Mouse (Mus musculus): ENCODE measurements around the gene Zfp867. TPM values are rescaled to one million over a fixed set of nuclear protein-coding genes. Genes with fewer than 3 reads are reported as not detected.

The Zfp867 gene
- polyA plus RNA-seq, 1 experiment from 2014 or later: 13.0 TPM

DNA sequence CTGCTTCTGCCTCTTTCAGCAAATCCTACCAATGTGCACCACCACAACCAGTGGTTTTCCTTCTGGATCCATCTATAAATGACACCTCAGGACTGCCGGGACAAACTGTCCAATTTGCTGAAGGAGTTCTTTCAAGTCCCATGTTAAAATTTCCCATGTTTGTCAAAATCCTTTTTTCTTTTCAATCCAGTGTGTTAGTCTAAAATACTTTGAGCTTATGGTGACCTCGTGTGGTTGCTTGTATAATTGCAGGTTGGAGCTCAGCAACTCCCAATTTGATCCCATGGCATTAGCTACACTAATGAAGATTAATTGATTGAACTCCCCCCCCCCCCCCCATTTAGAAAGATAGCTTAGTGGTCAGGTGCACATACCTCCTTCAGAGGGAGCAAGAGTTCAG lies 10.9 kb upstream of the Zfp867 start:
- no peak overlapping the region for H3K9ac ChIP-seq (ENCODE audit: low read length)
- 11% methylated on average over 2 of the region's 2 CpGs for WGBS
- H3K9me3 ChIP-seq (ENCODE audit: control insufficient read depth, low read length): no peaks in the 10 kb centered on the region
- ATAC-seq (replicated peaks; ENCODE audit: low FRiP score) (no peak), DNase-seq (ENCODE audit: low spot score) (peak; percentile 61)
- no peaks in the 10 kb centered on the region for H3K4me1 ChIP-seq (replicated peaks; ENCODE audit: control insufficient read depth, insufficient read depth, low read length)
- no peak overlapping the region for H3K4me2 ChIP-seq (ENCODE audit: low read depth, low read length, severe bottlenecking)
- H3K27ac ChIP-seq (ENCODE audit: low read depth, low read length): no peak overlapping the region
- H3K27me3 ChIP-seq (ENCODE audit: control insufficient read depth, insufficient read depth, low read length): no peaks in the 10 kb centered on the region
- no peak overlapping the region for H3K4me3 ChIP-seq (ENCODE audit: low read depth, low read length)
- H3K36me3 ChIP-seq (ENCODE audit: control insufficient read depth, insufficient read depth, low read length): peaks cover 19% of the 10 kb centered on the region

DNA sequence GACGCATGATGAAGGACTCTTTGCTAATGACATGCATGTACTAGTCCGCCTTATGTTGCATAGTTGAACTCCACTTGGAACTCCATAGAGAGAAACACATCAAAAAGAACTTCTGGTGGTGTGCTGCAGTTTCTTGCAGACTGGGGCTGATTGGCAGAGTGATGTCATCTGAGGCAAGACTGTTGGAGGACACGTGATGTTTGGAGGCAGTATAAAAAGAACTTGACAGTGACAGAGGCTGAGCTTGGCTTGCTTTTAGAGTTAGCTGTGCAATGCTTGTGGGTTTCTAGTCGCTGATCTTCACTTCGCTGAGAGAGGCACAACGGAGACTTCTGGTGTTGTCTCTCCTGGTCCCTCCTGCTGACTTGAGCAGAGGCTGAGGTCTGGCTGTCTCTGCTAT lies 5.0 kb upstream of the Zfp867 start:
- Histone ChIP-seq H3K36me3 (ENCODE audit: control insufficient read depth, insufficient read depth, low read length) (no peaks in the 10 kb centered on the region), H3K4me2 (ENCODE audit: low read depth, low read length, severe bottlenecking) (no peak overlapping the region), H3K9me3 (ENCODE audit: control insufficient read depth, low read length) (no peaks in the 10 kb centered on the region), H3K27ac (ENCODE audit: low read depth, low read length) (no peak overlapping the region), H3K9ac (ENCODE audit: low read length) (no peak overlapping the region), H3K27me3 (ENCODE audit: control insufficient read depth, insufficient read depth, low read length) (no peaks in the 10 kb centered on the region), H3K4me1 (replicated peaks; ENCODE audit: control insufficient read depth, insufficient read depth, low read length) (no peaks in the 10 kb centered on the region), H3K4me3 (ENCODE audit: low read depth, low read length) (no peak overlapping the region)
- 71% methylated on average over 6 of the region's 6 CpGs for WGBS
- ATAC-seq (replicated peaks; ENCODE audit: low FRiP score) (no peak), DNase-seq (ENCODE audit: low spot score) (no peak)

DNA sequence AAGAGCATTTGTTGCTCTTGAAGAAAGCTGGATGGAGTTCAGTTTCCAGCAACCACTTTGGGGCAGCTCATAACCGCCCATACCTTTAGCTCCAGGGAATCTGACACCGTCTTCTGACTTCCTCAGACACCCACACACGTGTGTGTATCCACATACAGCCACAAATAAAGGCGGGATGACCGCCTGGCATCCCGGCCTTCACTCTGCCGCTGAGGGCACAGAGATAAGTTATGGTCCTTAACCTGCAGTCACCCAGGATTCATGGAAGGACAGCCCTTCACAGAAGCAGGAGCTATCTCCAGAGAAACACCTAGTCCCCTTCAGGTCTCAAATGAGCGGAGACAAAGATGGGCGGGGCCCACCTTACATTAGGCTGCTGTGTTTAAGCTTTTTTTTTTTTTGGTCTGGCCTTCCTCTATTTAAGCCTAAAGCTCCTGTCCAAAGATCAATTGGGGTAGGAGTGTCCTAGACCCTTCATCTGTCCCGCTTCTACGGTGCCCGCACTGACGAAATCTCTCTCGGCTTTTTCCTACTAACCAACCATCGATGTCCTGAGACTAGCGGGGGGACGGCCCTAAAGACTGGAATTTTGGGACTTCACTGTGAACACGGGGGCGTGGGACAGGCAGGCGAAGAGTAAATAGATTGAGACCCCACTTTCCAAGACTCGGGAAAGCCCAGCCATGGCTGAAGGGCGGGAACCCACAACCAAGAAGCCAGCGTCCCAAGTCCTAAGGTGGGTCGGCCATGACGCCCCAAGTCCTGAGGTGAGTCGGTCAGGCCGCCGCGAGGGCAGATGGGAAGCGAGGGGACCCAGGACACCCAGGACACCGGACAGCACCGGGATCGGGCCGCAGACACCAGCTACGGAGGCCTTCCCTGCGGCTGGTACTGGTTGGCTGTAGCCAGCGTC lies 605 bp downstream of the Zfp867 start:
- ATAC-seq (replicated peaks; ENCODE audit: low FRiP score): peak; percentile 63
- 7% methylated on average over 37 of the region's 37 CpGs for WGBS
- no peak for DNase-seq (ENCODE audit: low spot score)

GRCm38 (mm10) chr11:59460459-59460858 lies 11.8 kb downstream of the Zfp867 start:
- ATAC-seq (replicated peaks; ENCODE audit: low FRiP score): no peak
- H3K4me1 ChIP-seq (replicated peaks; ENCODE audit: control insufficient read depth, insufficient read depth, low read length): no peaks in the 10 kb centered on the region
- 94% methylated on average over 2 of the region's 2 CpGs for WGBS
- DNase-seq (ENCODE audit: low spot score): no peak
- no peaks in the 10 kb centered on the region for H3K27me3 ChIP-seq (ENCODE audit: control insufficient read depth, insufficient read depth, low read length)
- H3K9me3 ChIP-seq (ENCODE audit: control insufficient read depth, low read length): peaks cover 14% of the 10 kb centered on the region; the same call in 1 of the 2 replicates
- no peak overlapping the region for H3K4me2 ChIP-seq (ENCODE audit: low read depth, low read length, severe bottlenecking)
- peaks cover 24% of the 10 kb centered on the region for H3K36me3 ChIP-seq (ENCODE audit: control insufficient read depth, insufficient read depth, low read length)
- H3K27ac ChIP-seq (ENCODE audit: low read depth, low read length): no peak overlapping the region
- H3K9ac ChIP-seq (ENCODE audit: low read length): no peak overlapping the region
- H3K4me3 ChIP-seq (ENCODE audit: low read depth, low read length): no peak overlapping the region

More for the DNA sequence above, 605 bp downstream of the Zfp867 start:
- peak overlapping the region; percentile 79 for H3K9ac ChIP-seq (ENCODE audit: low read length)
- no peaks in the 10 kb centered on the region for H3K36me3 ChIP-seq (ENCODE audit: control insufficient read depth, insufficient read depth, low read length)
- peak overlapping the region; percentile 54 for H3K4me2 ChIP-seq (ENCODE audit: low read depth, low read length, severe bottlenecking)
- no peaks in the 10 kb centered on the region for H3K9me3 ChIP-seq (ENCODE audit: control insufficient read depth, low read length)
- H3K27ac ChIP-seq (ENCODE audit: low read depth, low read length): peak overlapping the region; percentile 47; the same call in 1 of the 2 replicates
- H3K4me3 ChIP-seq (ENCODE audit: low read depth, low read length): peak overlapping the region; percentile 80
- no peaks in the 10 kb centered on the region for H3K27me3 ChIP-seq (ENCODE audit: control insufficient read depth, insufficient read depth, low read length)
- peaks cover 4% of the 10 kb centered on the region; the same call in 1 of the 2 replicates for H3K4me1 ChIP-seq (replicated peaks; ENCODE audit: control insufficient read depth, insufficient read depth, low read length)

DNA sequence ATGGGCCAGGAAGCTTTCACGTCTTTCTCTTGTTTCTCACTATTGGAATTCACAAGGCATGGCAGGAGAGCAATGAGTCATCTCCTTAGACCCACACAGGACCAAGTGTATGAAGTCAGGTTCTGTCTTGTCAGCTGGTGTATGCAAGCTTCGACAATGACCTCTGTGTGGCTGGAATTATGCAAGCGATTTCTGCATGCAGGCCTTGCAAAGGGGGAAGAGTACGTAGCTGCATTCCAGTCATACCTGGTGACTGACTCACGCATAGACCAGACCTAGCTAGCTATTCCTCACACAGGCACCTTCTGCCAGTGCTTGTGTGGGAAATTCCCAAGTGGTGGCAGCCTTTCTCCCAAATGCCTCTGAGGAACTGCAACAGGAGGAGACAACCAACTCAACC lies 13.3 kb downstream of the Zfp867 start:
- Histone ChIP-seq H3K4me1 (replicated peaks; ENCODE audit: control insufficient read depth, insufficient read depth, low read length) (no peaks in the 10 kb centered on the region), H3K9me3 (ENCODE audit: control insufficient read depth, low read length) (peaks cover 11% of the 10 kb centered on the region; the same call in 1 of the 2 replicates), H3K27me3 (ENCODE audit: control insufficient read depth, insufficient read depth, low read length) (no peaks in the 10 kb centered on the region), H3K9ac (ENCODE audit: low read length) (no peak overlapping the region), H3K36me3 (ENCODE audit: control insufficient read depth, insufficient read depth, low read length) (peaks cover 26% of the 10 kb centered on the region), H3K4me3 (ENCODE audit: low read depth, low read length) (no peak overlapping the region), H3K27ac (ENCODE audit: low read depth, low read length) (no peak overlapping the region), H3K4me2 (ENCODE audit: low read depth, low read length, severe bottlenecking) (no peak overlapping the region)
- DNase-seq (ENCODE audit: low spot score): no peak
- ATAC-seq (replicated peaks; ENCODE audit: low FRiP score): no peak
- 61% methylated on average over 5 of the region's 5 CpGs for WGBS

DNA sequence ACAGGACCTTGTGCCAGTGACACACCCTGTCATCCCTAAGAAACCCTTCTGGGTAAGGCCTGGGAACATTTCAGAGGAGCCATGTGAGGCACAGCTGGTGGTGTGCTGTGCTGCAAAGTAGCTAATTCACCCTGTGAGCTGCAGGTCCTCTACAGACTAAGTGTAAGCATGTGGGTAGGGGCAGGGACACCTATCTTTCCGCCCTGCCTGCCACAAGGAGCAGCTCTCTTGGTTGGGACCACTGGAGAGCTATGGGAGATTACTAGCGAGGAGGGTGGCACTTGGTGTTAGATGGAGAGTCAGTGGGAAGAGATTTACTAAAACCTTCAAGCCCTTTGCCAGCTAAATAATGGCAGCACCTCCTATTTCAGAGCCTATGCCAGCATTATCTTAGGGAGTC lies 15.4 kb downstream of the Zfp867 start:
- H3K36me3 ChIP-seq (ENCODE audit: control insufficient read depth, insufficient read depth, low read length): peaks cover 7% of the 10 kb centered on the region
- H3K9me3 ChIP-seq (ENCODE audit: control insufficient read depth, low read length): no peaks in the 10 kb centered on the region
- no peak overlapping the region for H3K9ac ChIP-seq (ENCODE audit: low read length)
- no peak overlapping the region for H3K4me3 ChIP-seq (ENCODE audit: low read depth, low read length)
- H3K27me3 ChIP-seq (ENCODE audit: control insufficient read depth, insufficient read depth, low read length): no peaks in the 10 kb centered on the region
- no peaks in the 10 kb centered on the region for H3K4me1 ChIP-seq (replicated peaks; ENCODE audit: control insufficient read depth, insufficient read depth, low read length)
- DNase-seq (ENCODE audit: low spot score) (no peak), ATAC-seq (replicated peaks; ENCODE audit: low FRiP score) (no peak)
- no peak overlapping the region for H3K27ac ChIP-seq (ENCODE audit: low read depth, low read length)
- 85% methylated on average over 2 of the region's 2 CpGs for WGBS
- no peak overlapping the region for H3K4me2 ChIP-seq (ENCODE audit: low read depth, low read length, severe bottlenecking)

- DNase-seq (ENCODE audit: low spot score) (no peak), ATAC-seq (replicated peaks; ENCODE audit: low FRiP score) (no peak)
- Histone ChIP-seq H3K4me2 (ENCODE audit: low read depth, low read length, severe bottlenecking) (no peak overlapping the region), H3K27me3 (ENCODE audit: control insufficient read depth, insufficient read depth, low read length) (no peaks in the 10 kb centered on the region), H3K4me3 (ENCODE audit: low read depth, low read length) (no peak overlapping the region), H3K36me3 (ENCODE audit: control insufficient read depth, insufficient read depth, low read length) (peaks cover 7% of the 10 kb centered on the region), H3K9me3 (ENCODE audit: control insufficient read depth, low read length) (no peaks in the 10 kb centered on the region), H3K27ac (ENCODE audit: low read depth, low read length) (no peak overlapping the region), H3K4me1 (replicated peaks; ENCODE audit: control insufficient read depth, insufficient read depth, low read length) (no peaks in the 10 kb centered on the region), H3K9ac (ENCODE audit: low read length) (no peak overlapping the region)
- 100% methylated on average over 2 of the region's 2 CpGs for WGBS
Observed at GRCm38 (mm10) chr11:59456346-59456745, 15.9 kb downstream of the Zfp867 start.

- peaks cover 7% of the 10 kb centered on the region for H3K36me3 ChIP-seq (ENCODE audit: control insufficient read depth, insufficient read depth, low read length)
- no peaks in the 10 kb centered on the region for H3K9me3 ChIP-seq (ENCODE audit: control insufficient read depth, low read length)
- 88% methylated on average over 4 of the region's 4 CpGs for WGBS
- H3K27ac ChIP-seq (ENCODE audit: low read depth, low read length): no peak within 1 kb of the TSS
- H3K9ac ChIP-seq (ENCODE audit: low read length): peak within 1 kb of the TSS; percentile 75
- DNase-seq (ENCODE audit: low spot score) (no peak), ATAC-seq (replicated peaks; ENCODE audit: low FRiP score) (no peak)
- H3K4me2 ChIP-seq (ENCODE audit: low read depth, low read length, severe bottlenecking): peak within 1 kb of the TSS; percentile 71
- no peaks in the 10 kb centered on the region for H3K27me3 ChIP-seq (ENCODE audit: control insufficient read depth, insufficient read depth, low read length)
- H3K4me1 ChIP-seq (replicated peaks; ENCODE audit: control insufficient read depth, insufficient read depth, low read length): peaks cover 6% of the 10 kb centered on the region
- peak within 1 kb of the TSS; percentile 79 for H3K4me3 ChIP-seq (ENCODE audit: low read depth, low read length)
Observed at GRCm38 (mm10) chr11:59451086-59451485, 21.2 kb downstream of the Zfp867 start, which contains the start of gene Snap47. TSS of gene Snap47 (minus strand) at chr11:59451186.
